Mouse (Mus musculus) forebrain, embryonic 16.5 days (tissue): Measurements from ENCODE around the gene Sspo. TPM values are rescaled to one million over a fixed set of nuclear protein-coding genes. Genes with fewer than 3 reads are reported as not detected.

Experiments used
- ATAC-seq: fragments of 200-750 bp; cut with Nextera tagmentation; 2 replicates; pipeline ENCODE4 v1.8.0; 2017; ENCODE audit warnings: mild to moderate bottlenecking, moderate library complexity
- H3K27ac ChIP-seq: fragments of 300-500 bp; sonication (generic); 2 replicates; pipeline ENCODE4 v1.5.1; 2014; ENCODE audit warnings: low read length, control low read depth
- H3K27me3 ChIP-seq: fragments of 300-500 bp; sonication (generic); replicated peaks from 2 replicates; pipeline ENCODE4 v1.6.1; 2014; ENCODE audit warnings: low read length; ENCODE audit not compliant: control insufficient read depth, insufficient read depth
- H3K36me3 ChIP-seq: fragments of 300-500 bp; sonication (generic); 2 replicates; pipeline ENCODE4 v1.6.1; 2014; ENCODE audit not compliant: control insufficient read depth, insufficient read depth
- H3K4me1 ChIP-seq: fragments of 300-500 bp; sonication (generic); replicated peaks from 2 replicates; pipeline ENCODE4 v1.6.1; 2014; ENCODE audit warnings: low read length; ENCODE audit not compliant: control insufficient read depth, insufficient read depth
- H3K4me2 ChIP-seq: fragments of 300-500 bp; sonication (generic); 2 replicates; pipeline ENCODE4 v1.6.1; 2014; ENCODE audit warnings: mild to moderate bottlenecking, low read length, control low read depth
- H3K4me3 ChIP-seq: fragments of 300-500 bp; sonication (generic); replicated peaks from 2 replicates; pipeline ENCODE4 v1.5.1; 2014; ENCODE audit warnings: mild to moderate bottlenecking, low read length, control low read depth
- H3K9ac ChIP-seq: fragments of 300-500 bp; sonication (generic); replicated peaks from 2 replicates; pipeline ENCODE4 v1.6.1; 2014; ENCODE audit warnings: low read depth, low read length, control low read depth
- H3K9me3 ChIP-seq: fragments of 300-500 bp; sonication (generic); 2 replicates; pipeline ENCODE4 v1.6.1; 2016; ENCODE audit warnings: low read length; ENCODE audit not compliant: control insufficient read depth
- WGBS: fragments of 180-500 bp; shearing (Covaris S2); extraction: QIAGEN DNeasy Blood & Tissue Kit; methylation state at CpG from one replicate; pipeline ENCODE4 v1.1.7; 2014; 5-methylcytosine and 5-hydroxymethylcytosine counted together
- microRNA-seq: library from miRNA; unstranded; fragments of <30 nt; microRNA quantifications from one replicate; pipeline ENCODE4, GENCODE M21; 2017
- polyA plus RNA-seq: library from polyadenylated mRNA; unstranded; fragments of >200 nt; fragmentation: Nextera tagmentation; extraction: Ambion mirVana; gene quantifications from 2 replicates; pipeline ENCODE4 v1.2.1, GENCODE M21; 2015

The Sspo gene
- polyA plus RNA-seq, 1 experiment from 2014 or later = 0.16 TPM

- WGBS = 89% methylated on average over 3 of the region's 3 CpGs
- ATAC-seq = no peak
- H3K9me3 ChIP-seq = no peaks in the 10 kb centered on the region
- H3K4me2 ChIP-seq = no peak overlapping the region
- H3K27me3 ChIP-seq = no peaks in the 10 kb centered on the region
- no peak overlapping the region for H3K27ac ChIP-seq
- H3K9ac ChIP-seq = no peak overlapping the region
- peaks cover 19% of the 10 kb centered on the region for H3K4me1 ChIP-seq
- peaks cover 8% of the 10 kb centered on the region for H3K36me3 ChIP-seq
- H3K4me3 ChIP-seq = no peak overlapping the region
Observed at GRCm38 (mm10) chr6:48540721-48541120, 92.7 kb downstream of the Sspo start.

- peaks cover 8% of the 10 kb centered on the region for H3K36me3 ChIP-seq
- WGBS = 71% methylated on average over 7 of the region's 7 CpGs
- H3K4me3 ChIP-seq = no peak overlapping the region
- H3K4me2 ChIP-seq = no peak overlapping the region
- H3K27ac ChIP-seq = no peak overlapping the region
- no peaks in the 10 kb centered on the region for H3K27me3 ChIP-seq
- H3K4me1 ChIP-seq = peaks cover 17% of the 10 kb centered on the region
- no peaks in the 10 kb centered on the region for H3K9me3 ChIP-seq
- no peak overlapping the region for H3K9ac ChIP-seq
- no peak for ATAC-seq
Observed at GRCm38 (mm10) chr6:48541560-48542450, 93.8 kb downstream of the Sspo start.

DNA sequence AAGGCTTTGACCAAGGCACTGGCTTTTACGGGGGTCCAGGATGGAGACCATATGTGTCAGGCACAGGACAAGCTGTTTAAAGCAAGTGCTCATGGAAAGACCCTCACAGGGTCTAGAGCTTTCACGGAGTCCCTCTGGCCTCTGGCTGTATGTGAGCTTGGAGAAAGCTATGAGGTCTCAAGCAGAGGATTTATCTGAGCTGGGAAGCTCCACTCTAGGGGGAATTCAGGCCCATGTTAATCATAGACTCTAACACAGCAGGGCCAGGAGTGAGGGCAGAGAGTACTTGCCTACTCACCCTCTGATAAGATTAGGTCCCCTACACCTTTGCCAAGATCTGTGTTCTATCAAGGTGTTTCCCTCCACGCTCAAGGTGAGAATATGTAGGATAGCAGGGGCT lies 94.6 kb downstream of the Sspo start:
- no peak for ATAC-seq
- Histone ChIP-seq H3K27me3 (no peaks in the 10 kb centered on the region), H3K9me3 (no peaks in the 10 kb centered on the region), H3K9ac (no peak overlapping the region), H3K27ac (no peak overlapping the region), H3K36me3 (peaks cover 8% of the 10 kb centered on the region), H3K4me1 (peaks cover 15% of the 10 kb centered on the region), H3K4me2 (no peak overlapping the region), H3K4me3 (no peak overlapping the region)
- WGBS = 94% methylated on average over 3 of the region's 3 CpGs

- no peak for ATAC-seq
- no peak overlapping the region for H3K4me2 ChIP-seq
- WGBS = 80% methylated on average over 5 of the region's 5 CpGs
- no peaks in the 10 kb centered on the region for H3K4me1 ChIP-seq
- H3K4me3 ChIP-seq = no peak overlapping the region
- H3K36me3 ChIP-seq = peaks cover 7% of the 10 kb centered on the region
- H3K9ac ChIP-seq = no peak overlapping the region
- no peak overlapping the region for H3K27ac ChIP-seq
- H3K27me3 ChIP-seq = no peaks in the 10 kb centered on the region
- H3K9me3 ChIP-seq = no peaks in the 10 kb centered on the region
Observed at GRCm38 (mm10) chr6:48545251-48545650, 97.2 kb downstream of the Sspo start.

GRCm38 (mm10) chr6:48546271-48546670 lies 98.2 kb downstream of the Sspo start:
- ATAC-seq = no peak
- H3K9me3 ChIP-seq = no peaks in the 10 kb centered on the region
- H3K36me3 ChIP-seq = no peaks in the 10 kb centered on the region
- H3K4me2 ChIP-seq = no peak overlapping the region
- no peaks in the 10 kb centered on the region for H3K27me3 ChIP-seq
- H3K4me3 ChIP-seq = no peak overlapping the region
- H3K4me1 ChIP-seq = no peaks in the 10 kb centered on the region
- no peak overlapping the region for H3K9ac ChIP-seq
- WGBS = 54% methylated on average over 1 of the region's 1 CpGs
- H3K27ac ChIP-seq = no peak overlapping the region

DNA sequence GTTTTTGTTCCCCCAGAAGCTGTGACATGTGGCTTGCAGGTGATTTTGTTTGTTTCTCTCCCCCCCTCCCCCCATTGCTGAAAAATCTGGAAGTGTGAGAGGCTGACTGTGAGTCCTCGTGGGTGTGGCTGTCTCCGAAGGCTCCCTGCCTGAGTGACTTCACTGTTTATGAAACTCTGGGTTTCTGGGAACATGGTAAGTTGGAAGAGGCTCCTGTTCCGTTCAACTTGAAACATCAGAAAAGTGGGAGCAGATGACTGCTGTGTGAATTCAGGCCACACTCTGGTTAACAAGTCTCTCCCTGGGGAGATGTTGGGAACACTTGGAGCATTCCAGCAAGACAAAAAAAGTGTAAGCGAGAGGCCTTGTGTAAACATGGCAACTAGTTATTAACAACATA lies 98.8 kb downstream of the Sspo start:
- Histone ChIP-seq H3K36me3 (no peaks in the 10 kb centered on the region), H3K9ac (no peak overlapping the region), H3K4me1 (no peaks in the 10 kb centered on the region), H3K27me3 (no peaks in the 10 kb centered on the region), H3K4me2 (no peak overlapping the region), H3K27ac (no peak overlapping the region), H3K4me3 (no peak overlapping the region), H3K9me3 (no peaks in the 10 kb centered on the region)
- ATAC-seq = no peak
- 77% methylated on average over 4 of the region's 4 CpGs for WGBS

GRCm38 (mm10) chr6:48548314-48548713 lies 100.3 kb downstream of the Sspo start:
- Histone ChIP-seq H3K27me3 (no peaks in the 10 kb centered on the region), H3K36me3 (no peaks in the 10 kb centered on the region), H3K9ac (no peak overlapping the region), H3K4me1 (no peaks in the 10 kb centered on the region), H3K4me2 (no peak overlapping the region), H3K4me3 (no peak overlapping the region), H3K27ac (no peak overlapping the region), H3K9me3 (no peaks in the 10 kb centered on the region)
- ATAC-seq = no peak
- 90% methylated on average over 6 of the region's 6 CpGs for WGBS

Small RNAs within 50 kb of the gene (microRNA-seq; reads per million reads assigned to microRNA genes)
- gene Gm24325 = not detected

Other genes with a start within 250 kb of the Sspo start
- 28.4 and 30.9 TPM in 2 replicates for gene Krba1, start 52.6 kb upstream of the Sspo start, polyA plus RNA-seq
- 28.7 and 29.8 TPM in 2 replicates for gene Zfp467, start 2.4 kb upstream of the Sspo start, polyA plus RNA-seq
- 226 and 248 TPM in 2 replicates for gene Atp6v0e2, start 89.4 kb downstream of the Sspo start, polyA plus RNA-seq
- gene Lrrc61, start 106.6 kb downstream of the Sspo start, polyA plus RNA-seq = 18.6 and 21.6 TPM in 2 replicates
- gene Rarres2, start 124.6 kb downstream of the Sspo start, polyA plus RNA-seq = 3.6 and 4.5 TPM in 2 replicates
- gene Gm45021, start 141.4 kb downstream of the Sspo start, polyA plus RNA-seq = not detected in 2 replicates
- gene Repin1, start 145.7 kb downstream of the Sspo start, polyA plus RNA-seq = 32.9 and 34.4 TPM in 2 replicates
- gene Gm44965, start 145.7 kb downstream of the Sspo start, polyA plus RNA-seq = not detected in 2 replicates
- gene Zfp775, start 153.8 kb downstream of the Sspo start, polyA plus RNA-seq = 15.8 and 17.2 TPM in 2 replicates
- 11.7 and 17.5 TPM in 2 replicates for gene AI854703, start 178.5 kb downstream of the Sspo start, polyA plus RNA-seq
- gene Gimap8, start 199.0 kb downstream of the Sspo start, polyA plus RNA-seq = 0.52 and 0.56 TPM in 2 replicates
- 2.0 and 2.7 TPM in 2 replicates for gene Gimap9, start 227.9 kb downstream of the Sspo start, polyA plus RNA-seq
- gene Gimap4, start 236.3 kb downstream of the Sspo start, polyA plus RNA-seq = 1.2 and 1.8 TPM in 2 replicates